Mouse (Mus musculus) heart, adult 2 months (tissue): ENCODE results near the gene Slc35f3.

Experiments
- CTCF ChIP-seq: fragments of 200-600 bp; IDR thresholded peaks from 2 replicates; pipeline ENCODE4 v1.8.1; 2022; ENCODE audit warnings: antibody characterized with exemption, mild to moderate bottlenecking, moderate library complexity
- EP300 ChIP-seq: fragments of 200-500 bp; IDR thresholded peaks from 2 replicates; pipeline ENCODE4 v1.6.1; 2011; ENCODE audit warnings: low read depth, low read length, control low read depth; ENCODE audit not compliant: insufficient read depth
- POLR2A ChIP-seq: fragments of 200-500 bp; IDR thresholded peaks from 2 replicates; pipeline ENCODE4 v1.6.1; 2011; ENCODE audit warnings: mild to moderate bottlenecking, low read depth, low read length, control low read depth; ENCODE audit not compliant: insufficient read depth

DNA sequence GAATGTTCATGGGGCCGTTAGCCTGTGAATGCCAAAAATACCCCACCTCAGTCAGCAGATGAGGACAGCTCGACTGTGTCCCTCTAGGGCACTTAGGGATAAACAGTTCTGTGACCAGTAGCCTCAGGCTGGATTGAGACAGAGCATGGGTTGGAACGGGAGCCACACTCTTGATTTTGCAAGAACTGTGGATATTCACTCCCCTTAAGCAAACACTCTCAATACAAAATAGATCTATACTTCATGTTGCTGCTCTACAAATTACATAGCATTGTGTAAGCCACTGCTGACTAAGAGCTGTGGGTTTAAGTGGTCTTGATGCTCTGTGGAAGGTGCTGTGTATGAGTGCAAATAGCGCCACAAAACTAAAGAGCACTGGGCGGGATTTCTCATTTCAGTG is 62.3 kb downstream of the Slc35f3 start:
- TF ChIP-seq POLR2A (no peak), CTCF (no peak), EP300 (no peak)
